Mouse (Mus musculus) stomach, embryonic 15.5 days (tissue): ENCODE results near the gene Scarb1. TPM values are rescaled to one million over a fixed set of nuclear protein-coding genes. Genes with fewer than 3 reads are reported as not detected.

Experiments used
- ATAC-seq: fragments of 200-750 bp; cut with Nextera tagmentation; 2 replicates; pipeline ENCODE4 v1.8.0; 2017; ENCODE audit warnings: low read depth, moderate number of reproducible peaks, moderate TSS enrichment; ENCODE audit not compliant: insufficient read depth, low FRiP score
- H3K27ac ChIP-seq: fragments of 300-500 bp; sonication (generic); 2 replicates; pipeline ENCODE4 v1.5.1; 2015; ENCODE audit warnings: mild to moderate bottlenecking, inconsistent platforms
- H3K27me3 ChIP-seq: fragments of 300-500 bp; sonication (generic); replicated peaks from 2 replicates; pipeline ENCODE4 v1.6.1; 2015; ENCODE audit warnings: inconsistent platforms
- H3K36me3 ChIP-seq: fragments of 300-500 bp; sonication (generic); 2 replicates; pipeline ENCODE4 v1.6.1; 2015; ENCODE audit warnings: inconsistent platforms
- H3K4me1 ChIP-seq: fragments of 300-500 bp; sonication (generic); 2 replicates; pipeline ENCODE4 v1.6.1; 2015; ENCODE audit warnings: inconsistent platforms
- H3K4me2 ChIP-seq: fragments of 300-500 bp; sonication (generic); 2 replicates; pipeline ENCODE4 v1.6.1; 2015; ENCODE audit warnings: mild to moderate bottlenecking, inconsistent platforms
- H3K4me3 ChIP-seq: fragments of 300-500 bp; sonication (generic); replicated peaks from 2 replicates; pipeline ENCODE4 v1.5.1; 2015; ENCODE audit warnings: inconsistent platforms
- H3K9ac ChIP-seq: fragments of 300-500 bp; sonication (generic); 2 replicates; pipeline ENCODE4 v1.6.1; 2015; ENCODE audit warnings: inconsistent platforms
- H3K9me3 ChIP-seq: fragments of 300-500 bp; sonication (generic); 2 replicates; pipeline ENCODE4 v1.6.1; 2016; ENCODE audit warnings: inconsistent platforms
- WGBS: fragments of 180-500 bp; shearing (Covaris S2); methylation state at CpG from one replicate; pipeline ENCODE4 v1.1.7; 2015; 5-methylcytosine and 5-hydroxymethylcytosine counted together
- polyA plus RNA-seq: library from polyadenylated mRNA; unstranded; fragments of >200 nt; fragmentation: Nextera tagmentation; extraction: Ambion mirVana; gene quantifications from 2 replicates; pipeline ENCODE4 v1.2.1, GENCODE M21; 2015

Scarb1 gene
- polyA plus RNA-seq, 1 experiment from 2014 or later, result 61.9 TPM

- Histone ChIP-seq H3K4me2 (peak overlapping the region; percentile 80), H3K4me1 (peaks cover 30% of the 10 kb centered on the region), H3K27me3 (no peaks in the 10 kb centered on the region), H3K4me3 (peak overlapping the region; percentile 94), H3K9me3 (no peaks in the 10 kb centered on the region), H3K9ac (peak overlapping the region; percentile 73), H3K27ac (peak overlapping the region; percentile 59; the same call in 1 of the 2 replicates), H3K36me3 (no peaks in the 10 kb centered on the region)
- WGBS, result 7% methylated on average over 25 of the region's 25 CpGs
- ATAC-seq, result 0 out of 2 replicates have a peak, but pooled peaks have one; percentile 5
Measured at GRCm38 (mm10) chr5:125339851-125340531, 903 bp downstream of the Scarb1 start.

- Histone ChIP-seq H3K36me3 (no peaks in the 10 kb centered on the region), H3K27me3 (no peaks in the 10 kb centered on the region), H3K9me3 (no peaks in the 10 kb centered on the region), H3K4me1 (peaks cover 30% of the 10 kb centered on the region), H3K4me3 (peak overlapping the region; percentile 94), H3K4me2 (peak overlapping the region; percentile 80), H3K9ac (0 out of 2 replicates have a peak overlapping the region, but pooled peaks have one; percentile 73), H3K27ac (peak overlapping the region; percentile 59; the same call in 1 of the 2 replicates)
- no peak for ATAC-seq
- 13% methylated on average over 18 of the region's 18 CpGs for WGBS
Measured at GRCm38 (mm10) chr5:125339108-125339751, 1.7 kb downstream of the Scarb1 start.

- no peaks in the 10 kb centered on the region for H3K9me3 ChIP-seq
- ATAC-seq, result no peak
- H3K9ac ChIP-seq, result no peak overlapping the region
- no peaks in the 10 kb centered on the region for H3K36me3 ChIP-seq
- 65% methylated on average over 7 of the region's 7 CpGs for WGBS
- no peak overlapping the region for H3K4me2 ChIP-seq
- no peaks in the 10 kb centered on the region for H3K27me3 ChIP-seq
- H3K27ac ChIP-seq, result no peak overlapping the region
- peaks cover 30% of the 10 kb centered on the region for H3K4me1 ChIP-seq
- no peak overlapping the region for H3K4me3 ChIP-seq
Measured at GRCm38 (mm10) chr5:125337526-125337925, 3.4 kb downstream of the Scarb1 start.

- Histone ChIP-seq H3K9ac (no peak overlapping the region), H3K9me3 (no peaks in the 10 kb centered on the region), H3K4me3 (no peak overlapping the region), H3K27me3 (no peaks in the 10 kb centered on the region), H3K27ac (no peak overlapping the region), H3K4me2 (no peak overlapping the region), H3K36me3 (no peaks in the 10 kb centered on the region), H3K4me1 (peaks cover 30% of the 10 kb centered on the region)
- WGBS, result 37% methylated on average over 9 of the region's 9 CpGs
- no peak for ATAC-seq
Measured at GRCm38 (mm10) chr5:125337012-125337411, 3.9 kb downstream of the Scarb1 start.

GRCm38 (mm10) chr5:125333009-125333408, 7.9 kb downstream of the Scarb1 start:
- Histone ChIP-seq H3K27ac (no peak overlapping the region), H3K9ac (no peak overlapping the region), H3K4me1 (peaks cover 9% of the 10 kb centered on the region; the same call in 1 of the 2 replicates), H3K4me2 (no peak overlapping the region), H3K9me3 (no peaks in the 10 kb centered on the region), H3K27me3 (no peaks in the 10 kb centered on the region), H3K36me3 (no peaks in the 10 kb centered on the region), H3K4me3 (no peak overlapping the region)
- 69% methylated on average over 6 of the region's 6 CpGs for WGBS
- ATAC-seq, result no peak

GRCm38 (mm10) chr5:125332333-125332732, 8.6 kb downstream of the Scarb1 start:
- Histone ChIP-seq H3K27ac (no peak overlapping the region), H3K4me1 (peaks cover 6% of the 10 kb centered on the region; the same call in 1 of the 2 replicates), H3K36me3 (no peaks in the 10 kb centered on the region), H3K9ac (no peak overlapping the region), H3K4me2 (no peak overlapping the region), H3K4me3 (no peak overlapping the region), H3K9me3 (no peaks in the 10 kb centered on the region), H3K27me3 (no peaks in the 10 kb centered on the region)
- WGBS, result 78% methylated on average over 4 of the region's 4 CpGs
- ATAC-seq, result no peak

GRCm38 (mm10) chr5:125331811-125332210, 9.1 kb downstream of the Scarb1 start:
- no peak for ATAC-seq

GRCm38 (mm10) chr5:125331094-125331493, 9.8 kb downstream of the Scarb1 start:
- H3K27me3 ChIP-seq, result no peaks in the 10 kb centered on the region
- no peak overlapping the region for H3K27ac ChIP-seq
- no peak overlapping the region for H3K4me2 ChIP-seq
- WGBS, result 45% methylated on average over 3 of the region's 3 CpGs
- H3K4me1 ChIP-seq, result no peaks in the 10 kb centered on the region; the same call in 1 of the 2 replicates
- H3K9me3 ChIP-seq, result no peaks in the 10 kb centered on the region
- H3K9ac ChIP-seq, result no peak overlapping the region
- ATAC-seq, result no peak
- H3K4me3 ChIP-seq, result no peak overlapping the region
- no peaks in the 10 kb centered on the region for H3K36me3 ChIP-seq

More at GRCm38 (mm10) chr5:125331811-125332210, 9.1 kb downstream of the Scarb1 start:
- H3K9ac ChIP-seq, result no peak overlapping the region
- no peak overlapping the region for H3K4me3 ChIP-seq
- H3K27ac ChIP-seq, result no peak overlapping the region
- no peaks in the 10 kb centered on the region for H3K9me3 ChIP-seq
- no peak overlapping the region for H3K4me2 ChIP-seq
- peaks cover 2% of the 10 kb centered on the region; the same call in 1 of the 2 replicates for H3K4me1 ChIP-seq
- no peaks in the 10 kb centered on the region for H3K36me3 ChIP-seq
- no peaks in the 10 kb centered on the region for H3K27me3 ChIP-seq
- WGBS, result 47% methylated on average over 3 of the region's 3 CpGs

- H3K36me3 ChIP-seq, result no peaks in the 10 kb centered on the region
- no peak overlapping the region for H3K9ac ChIP-seq
- no peak overlapping the region for H3K4me2 ChIP-seq
- no peaks in the 10 kb centered on the region for H3K9me3 ChIP-seq
- 60% methylated on average over 8 of the region's 8 CpGs for WGBS
- no peak overlapping the region for H3K27ac ChIP-seq
- no peaks in the 10 kb centered on the region for H3K27me3 ChIP-seq
- no peak for ATAC-seq
- H3K4me3 ChIP-seq, result no peak overlapping the region
- no peaks in the 10 kb centered on the region; the same call in 1 of the 2 replicates for H3K4me1 ChIP-seq
Measured at GRCm38 (mm10) chr5:125330656-125331055, 10.2 kb downstream of the Scarb1 start.

- Histone ChIP-seq H3K9ac (no peak overlapping the region), H3K4me1 (no peaks in the 10 kb centered on the region; the same call in 1 of the 2 replicates), H3K4me3 (no peak overlapping the region), H3K9me3 (no peaks in the 10 kb centered on the region), H3K27me3 (no peaks in the 10 kb centered on the region), H3K27ac (no peak overlapping the region), H3K4me2 (no peak overlapping the region), H3K36me3 (no peaks in the 10 kb centered on the region)
- 74% methylated on average over 9 of the region's 9 CpGs for WGBS
- ATAC-seq, result no peak
Measured at GRCm38 (mm10) chr5:125330191-125330590, 10.7 kb downstream of the Scarb1 start.

GRCm38 (mm10) chr5:125327596-125328385, 13.1 kb downstream of the Scarb1 start:
- WGBS, result 61% methylated on average over 18 of the region's 18 CpGs
- Histone ChIP-seq H3K36me3 (no peaks in the 10 kb centered on the region), H3K4me1 (no peaks in the 10 kb centered on the region; the same call in 1 of the 2 replicates), H3K9ac (no peak overlapping the region), H3K4me2 (peak overlapping the region; percentile 43), H3K27me3 (no peaks in the 10 kb centered on the region), H3K9me3 (no peaks in the 10 kb centered on the region), H3K4me3 (peak overlapping the region; percentile 22; the same call in 1 of the 2 replicates), H3K27ac (no peak overlapping the region)
- 0 out of 2 replicates have a peak, but pooled peaks have one; percentile 39 for ATAC-seq
